Mouse (Mus musculus) WW6 (cell line): ENCODE measurements around the gene Dydc1.

Source experiments
- DNase-seq: peaks from one replicate; pipeline ENCODE4 v3.0.0-alpha.2; 2013; ENCODE audit warnings: low read depth, low spot score

Dydc1 gene

GRCm38 (mm10) chr14:41098726-41099125 lies 26.0 kb downstream of the Dydc1 start:
- no peak for DNase-seq

GRCm38 (mm10) chr14:41100712-41101111 lies 28.0 kb downstream of the Dydc1 start:
- DNase-seq, result no peak

GRCm38 (mm10) chr14:41101242-41101641 lies 28.5 kb downstream of the Dydc1 start:
- no peak for DNase-seq

GRCm38 (mm10) chr14:41102269-41102668 lies 29.6 kb downstream of the Dydc1 start:
- DNase-seq, result no peak

GRCm38 (mm10) chr14:41104853-41105444 lies 32.2 kb downstream of the Dydc1 start, which contains the start of gene Mat1a:
Gene Mat1a (plus strand): TSS chr14:41105035.
- no peak for DNase-seq

- no peak for DNase-seq
These were observed 38.4 kb downstream of the Dydc1 start for GRCm38 (mm10) chr14:41111031-41111668.

GRCm38 (mm10) chr14:41112944-41113343 lies 40.2 kb downstream of the Dydc1 start:
- no peak for DNase-seq

- no peak for DNase-seq
These were observed 43.6 kb downstream of the Dydc1 start for GRCm38 (mm10) chr14:41116271-41116670.

GRCm38 (mm10) chr14:41124683-41125082 lies 52.0 kb downstream of the Dydc1 start:
- no peak for DNase-seq

- no peak for DNase-seq
These were observed 55.3 kb downstream of the Dydc1 start for GRCm38 (mm10) chr14:41127997-41128396.

GRCm38 (mm10) chr14:41131540-41131939 lies 58.8 kb downstream of the Dydc1 start, which contains the start of gene Sftpa1:
Gene Sftpa1 (plus strand): TSS chr14:41131782.
- DNase-seq, result no peak

GRCm38 (mm10) chr14:41137006-41137405 lies 64.3 kb downstream of the Dydc1 start:
- no peak for DNase-seq

- DNase-seq, result no peak
These were observed 68.0 kb downstream of the Dydc1 start for GRCm38 (mm10) chr14:41140686-41141085.
